Mouse (Mus musculus): ENCODE data around the gene Hoxb2. TPM values are rescaled to one million over a fixed set of nuclear protein-coding genes. Genes with fewer than 3 reads are reported as not detected.
A peak's percentile ranks its signal among the peaks of the same experiment; 100 is the strongest.

Hoxb2 gene
- polyA plus RNA-seq, 1 experiment from 2014 or later: 0.11 TPM

- no peak overlapping the region for H3K4me2 ChIP-seq (ENCODE audit: low read length)
- H3K9me3 ChIP-seq (replicated peaks; ENCODE audit: control insufficient read depth, low read length, poor library complexity, severe bottlenecking): no peaks in the 10 kb centered on the region
- 12% methylated on average over 15 of the region's 15 CpGs for WGBS
- H3K27me3 ChIP-seq (ENCODE audit: control insufficient read depth, insufficient read depth, low read depth, low read length): no peaks in the 10 kb centered on the region
- ATAC-seq: no peak
- no peak overlapping the region for H3K4me3 ChIP-seq (ENCODE audit: low read depth, low read length)
- H3K27ac ChIP-seq (ENCODE audit: low read length): no peak overlapping the region
- 0 out of 2 replicates have a peak overlapping the region, but pooled peaks have one; percentile 25 for H3K9ac ChIP-seq (ENCODE audit: low read depth, low read length)
- peaks cover 6% of the 10 kb centered on the region; the same call in 1 of the 2 replicates for H3K4me1 ChIP-seq (ENCODE audit: control insufficient read depth, insufficient read depth, low read length)
- no peaks in the 10 kb centered on the region for H3K36me3 ChIP-seq (ENCODE audit: control insufficient read depth, insufficient read depth, low read length)
Measured at GRCm38 (mm10) chr11:96396772-96397626, 46.7 kb downstream of the Hoxb2 start.

GRCm38 (mm10) chr11:96397806-96398335 is 47.5 kb downstream of the Hoxb2 start:
- H3K27me3 ChIP-seq (ENCODE audit: control insufficient read depth, insufficient read depth, low read depth, low read length): no peaks in the 10 kb centered on the region
- H3K9me3 ChIP-seq (replicated peaks; ENCODE audit: control insufficient read depth, low read length, poor library complexity, severe bottlenecking): no peaks in the 10 kb centered on the region
- no peak overlapping the region for H3K9ac ChIP-seq (ENCODE audit: low read depth, low read length)
- no peak overlapping the region for H3K27ac ChIP-seq (ENCODE audit: low read length)
- no peaks in the 10 kb centered on the region for H3K36me3 ChIP-seq (ENCODE audit: control insufficient read depth, insufficient read depth, low read length)
- H3K4me1 ChIP-seq (ENCODE audit: control insufficient read depth, insufficient read depth, low read length): peaks cover 6% of the 10 kb centered on the region; the same call in 1 of the 2 replicates
- no peak overlapping the region for H3K4me3 ChIP-seq (ENCODE audit: low read depth, low read length)
- ATAC-seq: no peak
- no peak overlapping the region for H3K4me2 ChIP-seq (ENCODE audit: low read length)
- 29% methylated on average over 7 of the region's 7 CpGs for WGBS

- ATAC-seq: no peak
- Histone ChIP-seq H3K4me1 (ENCODE audit: control insufficient read depth, insufficient read depth, low read length) (peaks cover 6% of the 10 kb centered on the region; the same call in 1 of the 2 replicates), H3K36me3 (ENCODE audit: control insufficient read depth, insufficient read depth, low read length) (no peaks in the 10 kb centered on the region), H3K9ac (ENCODE audit: low read depth, low read length) (no peak overlapping the region), H3K27ac (ENCODE audit: low read length) (no peak overlapping the region), H3K27me3 (ENCODE audit: control insufficient read depth, insufficient read depth, low read depth, low read length) (no peaks in the 10 kb centered on the region), H3K4me3 (ENCODE audit: low read depth, low read length) (no peak overlapping the region), H3K9me3 (replicated peaks; ENCODE audit: control insufficient read depth, low read length, poor library complexity, severe bottlenecking) (no peaks in the 10 kb centered on the region), H3K4me2 (ENCODE audit: low read length) (no peak overlapping the region)
- WGBS: 21% methylated on average over 8 of the region's 8 CpGs
Measured at GRCm38 (mm10) chr11:96399923-96400322, 49.6 kb downstream of the Hoxb2 start.

MicroRNA genes within 50 kb of the gene (microRNA counts, 519-probe panel; counts per million panel counts)
- microRNA mmu-miR-10a: 2,095 counts per million, percentile 55 among the panel's probes with 10 or more counts

Small RNA genes within 50 kb of the gene (microRNA-seq; reads per million reads assigned to microRNA genes)
- 754 reads per million, percentile 76 among the genes with 10 or more reads in this experiment for gene Mir10a

Other genes with a start within 250 kb of the Hoxb2 start
- gene Calcoco2, start 238.6 kb upstream of the Hoxb2 start, polyA plus RNA-seq (2015; fragmentation: Nextera tagmentation; extraction: Ambion mirVana): 0.17 TPM in 1 of 2 replicates, not detected in the other
- 0.31 and 0.35 TPM in 2 replicates for gene Ttll6, start 216.7 kb upstream of the Hoxb2 start, polyA plus RNA-seq (2015; fragmentation: Nextera tagmentation; extraction: Ambion mirVana)
- not detected in 2 replicates for gene Hoxb13, start 156.2 kb upstream of the Hoxb2 start, polyA plus RNA-seq (2015; fragmentation: Nextera tagmentation; extraction: Ambion mirVana)
- gene Hoxb9, start 79.1 kb upstream of the Hoxb2 start, polyA plus RNA-seq (2015; fragmentation: Nextera tagmentation; extraction: Ambion mirVana): not detected in 2 replicates
- gene Hoxb8, start 68.6 kb upstream of the Hoxb2 start, polyA plus RNA-seq (2015; fragmentation: Nextera tagmentation; extraction: Ambion mirVana): not detected in 2 replicates
- gene Hoxb7, start 63.9 kb upstream of the Hoxb2 start, polyA plus RNA-seq (2015; fragmentation: Nextera tagmentation; extraction: Ambion mirVana): not detected in 2 replicates
- not detected in 2 replicates for gene Hoxb6, start 58.0 kb upstream of the Hoxb2 start, polyA plus RNA-seq (2015; fragmentation: Nextera tagmentation; extraction: Ambion mirVana)
- gene Hoxb5, start 47.2 kb upstream of the Hoxb2 start, polyA plus RNA-seq (2015; fragmentation: Nextera tagmentation; extraction: Ambion mirVana): 0.14 TPM in 1 of 2 replicates, not detected in the other
- not detected in 2 replicates for gene Hoxb4, start 32.3 kb upstream of the Hoxb2 start, polyA plus RNA-seq (2015; fragmentation: Nextera tagmentation; extraction: Ambion mirVana)
- not detected in 2 replicates for gene Hoxb3, start 27.2 kb upstream of the Hoxb2 start, polyA plus RNA-seq (2015; fragmentation: Nextera tagmentation; extraction: Ambion mirVana)
- not detected in 2 replicates for gene Hoxb1, start 15.2 kb downstream of the Hoxb2 start, polyA plus RNA-seq (2015; fragmentation: Nextera tagmentation; extraction: Ambion mirVana)
- 3.6 and 4.9 TPM in 2 replicates for gene Skap1, start 114.1 kb downstream of the Hoxb2 start, polyA plus RNA-seq (2015; fragmentation: Nextera tagmentation; extraction: Ambion mirVana)

All from midbrain, embryonic 16.5 days (tissue).